Mouse (Mus musculus): Measurements from ENCODE around the gene Zfp710. TPM values are rescaled to one million over a fixed set of nuclear protein-coding genes. Genes with fewer than 3 reads are reported as not detected.
A peak's percentile ranks its signal among the peaks of the same experiment; 100 is the strongest.

The Zfp710 gene
- polyA plus RNA-seq, 1 experiment from 2014 or later: 10.3 TPM

DNA sequence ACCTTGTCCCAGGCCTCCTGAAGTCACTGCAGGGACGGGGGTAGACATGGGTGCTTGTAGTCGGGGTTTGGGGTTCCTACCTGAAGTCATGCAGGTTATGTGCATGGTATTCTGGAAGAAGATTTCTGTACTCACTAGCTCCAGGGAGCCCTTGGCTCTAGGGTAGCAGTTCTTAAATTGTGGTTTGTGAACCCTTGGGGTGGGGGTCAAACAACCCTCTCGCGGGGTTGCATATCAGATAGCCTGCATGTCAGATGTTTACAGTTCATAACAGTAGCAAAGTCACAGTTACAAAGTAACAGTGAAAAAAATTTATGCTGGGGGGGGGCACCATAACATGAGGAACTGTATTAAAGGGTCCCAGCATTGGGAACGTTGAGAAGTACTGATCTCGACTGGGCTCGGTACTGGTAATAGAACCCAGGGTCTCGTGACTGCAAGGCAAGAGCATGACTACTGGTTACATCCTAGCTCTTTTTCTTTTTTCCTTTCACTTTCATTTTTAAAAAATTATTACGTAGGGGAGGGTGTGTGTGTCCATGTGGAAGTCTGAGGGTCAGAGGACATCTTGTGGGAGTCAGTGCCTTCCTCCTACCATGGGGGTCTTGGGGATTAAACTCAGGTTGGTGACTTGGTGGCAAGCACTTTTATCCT is 8.6 kb downstream of the Zfp710 start:
- WGBS: 64% methylated on average over 9 of the region's 9 CpGs
- Histone ChIP-seq H3K4me1 (replicated peaks; ENCODE audit: control insufficient read depth, insufficient read depth) (peaks cover 14% of the 10 kb centered on the region; the same call in 1 of the 2 replicates), H3K4me2 (replicated peaks; ENCODE audit: low read depth) (peak overlapping the region; percentile 25; the same call in 1 of the 2 replicates), H3K27me3 (ENCODE audit: control insufficient read depth, insufficient read depth, low read length) (no peaks in the 10 kb centered on the region), H3K9me3 (ENCODE audit: control insufficient read depth, low read length) (no peaks in the 10 kb centered on the region), H3K9ac (ENCODE audit: low read length) (no peak overlapping the region), H3K27ac (replicated peaks) (no peak overlapping the region; the same call in 1 of the 2 replicates), H3K36me3 (ENCODE audit: control insufficient read depth, insufficient read depth, low read length) (no peaks in the 10 kb centered on the region), H3K4me3 (ENCODE audit: low read depth, low read length) (no peak overlapping the region)
- no peak for DNase-seq (ENCODE audit: low spot score)
- TF ChIP-seq CTCF (IDR thresholded peaks at IDR 0.05; ENCODE audit: low read depth): no peak
- no peak for TF ChIP-seq EP300 (optimal IDR thresholded peaks at IDR 0.05)
- no peak for ATAC-seq (ENCODE audit: low FRiP score, low TSS enrichment)

DNA sequence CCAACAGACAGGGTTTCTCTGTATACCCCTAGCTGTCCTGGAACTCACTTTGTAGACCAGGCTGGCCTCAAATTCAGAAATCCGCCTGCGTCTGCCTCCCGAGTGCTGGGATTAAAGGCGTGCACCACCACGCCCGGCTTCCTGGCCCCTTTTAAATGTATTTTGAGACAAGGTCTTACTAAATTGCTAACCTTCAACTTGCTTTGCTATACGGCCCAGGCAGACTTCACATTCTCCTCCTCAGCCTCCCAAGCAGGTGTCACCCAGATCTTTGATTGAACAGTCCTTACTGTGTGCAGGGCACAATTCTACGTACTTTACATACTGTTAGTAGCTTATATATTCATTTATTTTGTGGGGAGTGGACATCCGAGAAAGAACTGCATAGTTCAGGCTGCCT is 9.2 kb downstream of the Zfp710 start:
- Histone ChIP-seq H3K9me3 (ENCODE audit: control insufficient read depth, low read length) (no peaks in the 10 kb centered on the region), H3K27ac (replicated peaks) (0 out of 2 replicates have a peak overlapping the region, but pooled peaks have one; percentile 18), H3K9ac (ENCODE audit: low read length) (no peak overlapping the region), H3K4me1 (replicated peaks; ENCODE audit: control insufficient read depth, insufficient read depth) (peaks cover 14% of the 10 kb centered on the region; the same call in 1 of the 2 replicates), H3K4me2 (replicated peaks; ENCODE audit: low read depth) (no peak overlapping the region), H3K36me3 (ENCODE audit: control insufficient read depth, insufficient read depth, low read length) (no peaks in the 10 kb centered on the region), H3K4me3 (ENCODE audit: low read depth, low read length) (no peak overlapping the region), H3K27me3 (ENCODE audit: control insufficient read depth, insufficient read depth, low read length) (no peaks in the 10 kb centered on the region)
- no peak for DNase-seq (ENCODE audit: low spot score)
- 68% methylated on average over 9 of the region's 9 CpGs for WGBS
- no peak for ATAC-seq (ENCODE audit: low FRiP score, low TSS enrichment)
- TF ChIP-seq CTCF (IDR thresholded peaks at IDR 0.05; ENCODE audit: low read depth) (no peak), EP300 (optimal IDR thresholded peaks at IDR 0.05) (no peak)

DNA sequence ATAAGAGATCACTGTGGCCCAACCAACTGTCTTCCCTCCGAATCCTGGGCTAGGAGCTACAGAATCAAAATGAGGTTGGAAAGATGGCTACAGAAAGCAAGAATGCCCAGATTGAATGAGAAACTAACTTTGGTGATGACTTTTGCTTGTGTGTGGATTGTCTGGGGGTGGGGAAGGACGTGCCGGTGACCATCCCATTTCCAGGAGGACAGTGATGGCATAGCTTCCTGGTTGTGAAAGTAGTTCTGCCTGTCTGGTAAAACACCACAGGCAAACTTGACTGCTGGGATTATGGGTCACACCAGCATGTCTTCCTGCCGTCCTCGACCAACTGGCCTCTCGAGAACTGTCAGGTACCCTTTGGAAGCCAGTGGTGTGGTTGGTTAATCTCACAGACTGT is 10.5 kb downstream of the Zfp710 start:
- no peak overlapping the region for H3K9ac ChIP-seq (ENCODE audit: low read length)
- H3K4me1 ChIP-seq (replicated peaks; ENCODE audit: control insufficient read depth, insufficient read depth): peaks cover 14% of the 10 kb centered on the region; the same call in 1 of the 2 replicates
- H3K27ac ChIP-seq (replicated peaks): peak overlapping the region; percentile 69
- H3K9me3 ChIP-seq (ENCODE audit: control insufficient read depth, low read length): no peaks in the 10 kb centered on the region
- no peak overlapping the region for H3K4me3 ChIP-seq (ENCODE audit: low read depth, low read length)
- H3K4me2 ChIP-seq (replicated peaks; ENCODE audit: low read depth): no peak overlapping the region
- ATAC-seq (ENCODE audit: low FRiP score, low TSS enrichment): no peak
- WGBS: 73% methylated on average over 6 of the region's 6 CpGs
- DNase-seq (ENCODE audit: low spot score): no peak
- no peaks in the 10 kb centered on the region for H3K36me3 ChIP-seq (ENCODE audit: control insufficient read depth, insufficient read depth, low read length)
- H3K27me3 ChIP-seq (ENCODE audit: control insufficient read depth, insufficient read depth, low read length): no peaks in the 10 kb centered on the region
- TF ChIP-seq EP300 (optimal IDR thresholded peaks at IDR 0.05) (no peak), CTCF (IDR thresholded peaks at IDR 0.05; ENCODE audit: low read depth) (no peak)

DNA sequence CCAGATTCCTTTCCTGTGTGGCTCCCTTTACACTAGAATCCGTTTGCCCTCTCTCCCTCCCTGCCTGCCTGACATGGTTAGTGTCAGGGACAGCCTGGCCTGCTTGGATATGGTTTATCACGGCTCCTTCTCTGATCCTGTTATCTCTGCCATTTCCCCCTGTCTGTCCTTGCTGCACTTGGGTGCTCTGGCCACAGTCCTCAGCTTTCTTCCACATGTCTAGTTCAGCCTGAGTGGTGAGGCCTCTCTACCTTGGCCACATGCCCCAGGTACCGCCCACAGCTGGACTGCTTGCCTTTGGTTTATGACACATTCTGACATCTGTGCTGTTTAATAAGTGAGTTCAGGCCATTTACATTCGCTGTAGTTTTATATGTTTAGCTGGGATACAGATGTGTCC is 11.1 kb downstream of the Zfp710 start:
- Histone ChIP-seq H3K4me1 (replicated peaks; ENCODE audit: control insufficient read depth, insufficient read depth) (peaks cover 14% of the 10 kb centered on the region; the same call in 1 of the 2 replicates), H3K27me3 (ENCODE audit: control insufficient read depth, insufficient read depth, low read length) (no peaks in the 10 kb centered on the region), H3K36me3 (ENCODE audit: control insufficient read depth, insufficient read depth, low read length) (no peaks in the 10 kb centered on the region), H3K27ac (replicated peaks) (peak overlapping the region; percentile 69), H3K9me3 (ENCODE audit: control insufficient read depth, low read length) (no peaks in the 10 kb centered on the region), H3K4me2 (replicated peaks; ENCODE audit: low read depth) (no peak overlapping the region), H3K9ac (ENCODE audit: low read length) (peak overlapping the region; percentile 38; the same call in 1 of the 2 replicates), H3K4me3 (ENCODE audit: low read depth, low read length) (no peak overlapping the region)
- ATAC-seq (ENCODE audit: low FRiP score, low TSS enrichment) (peak; percentile 67), DNase-seq (ENCODE audit: low spot score) (peak; percentile 78)
- 30% methylated on average over 4 of the region's 4 CpGs for WGBS
- no peak for TF ChIP-seq CTCF (IDR thresholded peaks at IDR 0.05; ENCODE audit: low read depth)
- TF ChIP-seq EP300 (optimal IDR thresholded peaks at IDR 0.05): no peak

DNA sequence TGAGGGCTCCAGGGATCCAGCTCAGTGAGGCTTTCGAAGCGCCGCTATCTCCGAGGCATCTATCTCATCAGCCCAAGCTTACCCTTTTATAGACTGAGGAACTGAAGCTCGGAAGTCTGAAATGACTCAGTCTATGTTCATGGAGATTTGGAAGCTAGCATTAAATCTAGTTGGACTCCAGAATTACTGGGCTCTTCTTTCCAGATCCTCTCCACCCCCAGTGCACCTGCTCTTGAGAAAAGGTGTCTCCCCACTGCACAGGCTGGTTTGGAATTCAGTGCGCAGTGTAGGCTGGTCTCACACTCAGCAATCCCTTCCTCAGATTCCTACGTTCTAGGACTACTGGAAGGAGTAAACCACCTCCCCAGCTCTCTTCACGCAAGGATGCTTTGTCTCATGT is 15.1 kb downstream of the Zfp710 start:
- no peak for ATAC-seq (ENCODE audit: low FRiP score, low TSS enrichment)
- Histone ChIP-seq H3K4me3 (ENCODE audit: low read depth, low read length) (no peak overlapping the region), H3K36me3 (ENCODE audit: control insufficient read depth, insufficient read depth, low read length) (no peaks in the 10 kb centered on the region)

DNA sequence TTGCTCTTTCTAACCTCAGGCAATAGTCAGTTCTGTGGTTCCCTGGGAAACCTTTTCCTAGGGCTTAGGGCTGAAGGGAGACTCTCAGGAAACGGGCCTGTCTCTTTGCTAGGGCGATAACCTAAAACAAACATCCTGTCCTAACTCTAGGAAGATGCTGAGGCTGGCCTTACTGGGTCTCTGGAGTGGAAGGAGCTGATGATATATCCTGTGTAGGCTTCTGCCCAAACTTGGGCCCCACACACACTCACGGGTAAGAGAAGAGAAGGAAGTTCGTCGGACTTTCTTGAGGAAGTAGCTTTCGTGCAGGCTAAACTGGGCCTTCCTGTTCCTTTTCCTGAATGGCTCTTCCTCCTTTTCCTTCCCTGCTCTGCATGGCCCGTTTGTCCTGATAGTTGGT is 19.6 kb downstream of the Zfp710 start:
- ATAC-seq (ENCODE audit: low FRiP score, low TSS enrichment) (no peak; the same call in 1 of the 2 replicates), DNase-seq (ENCODE audit: low spot score) (no peak)
- Histone ChIP-seq H3K36me3 (ENCODE audit: control insufficient read depth, insufficient read depth, low read length) (no peaks in the 10 kb centered on the region), H3K9me3 (ENCODE audit: control insufficient read depth, low read length) (no peaks in the 10 kb centered on the region), H3K4me3 (ENCODE audit: low read depth, low read length) (no peak overlapping the region), H3K27ac (replicated peaks) (no peak overlapping the region), H3K9ac (ENCODE audit: low read length) (no peak overlapping the region), H3K4me2 (replicated peaks; ENCODE audit: low read depth) (no peak overlapping the region), H3K4me1 (replicated peaks; ENCODE audit: control insufficient read depth, insufficient read depth) (no peaks in the 10 kb centered on the region; the same call in 1 of the 2 replicates), H3K27me3 (ENCODE audit: control insufficient read depth, insufficient read depth, low read length) (no peaks in the 10 kb centered on the region)
- TF ChIP-seq EP300 (optimal IDR thresholded peaks at IDR 0.05) (no peak), CTCF (IDR thresholded peaks at IDR 0.05; ENCODE audit: low read depth) (no peak)
- 39% methylated on average over 7 of the region's 7 CpGs for whole genome bisulfite sequencing

More for the DNA sequence above, 15.1 kb downstream of the Zfp710 start:
- H3K4me2 ChIP-seq (replicated peaks; ENCODE audit: low read depth): no peak overlapping the region
- H3K9me3 ChIP-seq (ENCODE audit: control insufficient read depth, low read length): no peaks in the 10 kb centered on the region
- no peak overlapping the region for H3K27ac ChIP-seq (replicated peaks)
- H3K4me1 ChIP-seq (replicated peaks; ENCODE audit: control insufficient read depth, insufficient read depth): peaks cover 8% of the 10 kb centered on the region; the same call in 1 of the 2 replicates
- no peak overlapping the region for H3K9ac ChIP-seq (ENCODE audit: low read length)
- TF ChIP-seq EP300 (optimal IDR thresholded peaks at IDR 0.05): no peak
- no peak for TF ChIP-seq CTCF (IDR thresholded peaks at IDR 0.05; ENCODE audit: low read depth)
- DNase-seq (ENCODE audit: low spot score): no peak
- H3K27me3 ChIP-seq (ENCODE audit: control insufficient read depth, insufficient read depth, low read length): no peaks in the 10 kb centered on the region
- WGBS: 84% methylated on average over 8 of the region's 8 CpGs
